Mouse (Mus musculus) CD4-positive, CD25-positive, alpha-beta regulatory T cell (primary cell): ENCODE results near the gene Fam178b. TPM values are rescaled to one million over a fixed set of nuclear protein-coding genes. Genes with fewer than 3 reads are reported as not detected.

ENCODE experiments used
- polyA plus RNA-seq: library from polyadenylated mRNA; unstranded; fragments of 100-300 nt; shearing (Covaris generic); gene quantifications from one replicate; pipeline ENCODE4 v1.2.1, GENCODE M21; 2017

The Fam178b gene
- polyA plus RNA-seq = not detected

GRCm38 (mm10) chr1:36682620-36683355 lies at the start of gene Fam178b:
Gene Fam178b (minus strand): TSS chr1:36683183.

GRCm38 (mm10) chr1:36714311-36714710 lies 31.3 kb upstream of the Fam178b start, which contains the start of gene Actr1b:
Gene Actr1b (minus strand): TSS chr1:36714422.

GRCm38 (mm10) chr1:36709854-36710280 lies 26.9 kb upstream of the Fam178b start, which contains the start of gene 4933424G06Rik:
Gene 4933424G06Rik (plus strand): TSS chr1:36710149.

GRCm38 (mm10) chr1:36691271-36692155 lies 8.5 kb upstream of the Fam178b start, which contains the start of gene Cox5b:
Gene Cox5b (plus strand): TSS chr1:36691449.

GRCm38 (mm10) chr1:36558031-36558993 lies 124.7 kb downstream of the Fam178b start, which contains the start of gene Sema4c:
Gene Sema4c (minus strand): TSS chr1:36558349.

GRCm38 (mm10) chr1:36546888-36547471 lies 136.0 kb downstream of the Fam178b start, which contains the start of gene Ankrd39:
Gene Ankrd39 (minus strand): TSS chr1:36547445.

GRCm38 (mm10) chr1:36539186-36539585 lies 143.8 kb downstream of the Fam178b start, which contains the start of gene Gm42417:
Gene Gm42417 (minus strand): TSS chr1:36539429.

GRCm38 (mm10) chr1:36536783-36537182 lies 146.2 kb downstream of the Fam178b start, which contains the start of gene Ankrd23:
Gene Ankrd23 (minus strand): TSS chr1:36536883.

Other genes starting within 250 kb of the Fam178b start
- 24.1 TPM for gene Lman2l, start 237.9 kb downstream of the Fam178b start, polyA plus RNA-seq
- 2.1 TPM for gene Cnnm4, start 211.6 kb downstream of the Fam178b start, polyA plus RNA-seq
- 39.8 TPM for gene Cnnm3, start 171.3 kb downstream of the Fam178b start, polyA plus RNA-seq
- gene Ankrd23, start 146.3 kb downstream of the Fam178b start, polyA plus RNA-seq = 35.1 TPM
- gene Gm42417, start 143.8 kb downstream of the Fam178b start, polyA plus RNA-seq = 1.2 TPM
- gene Ankrd39, start 135.7 kb downstream of the Fam178b start, polyA plus RNA-seq = 40.6 TPM
- gene Sema4c, start 124.8 kb downstream of the Fam178b start, polyA plus RNA-seq = 0.39 TPM
- 473 TPM for gene Cox5b, start 8.3 kb upstream of the Fam178b start, polyA plus RNA-seq
- not detected for gene 4933424G06Rik, start 27.0 kb upstream of the Fam178b start, polyA plus RNA-seq
- 66.2 TPM for gene Actr1b, start 31.2 kb upstream of the Fam178b start, polyA plus RNA-seq
- 213 TPM for gene Zap70, start 78.6 kb upstream of the Fam178b start, polyA plus RNA-seq